Mouse (Mus musculus): ENCODE results near the gene Gm9964. TPM values are rescaled to one million over a fixed set of nuclear protein-coding genes. Genes with fewer than 3 reads are reported as not detected.
"Not testable (repeated sequence)": the region's sequence is repeated elsewhere in the genome, so short reads cannot be mapped to it uniquely, and the experiment has no call there.

Gene Gm9964
- polyA plus RNA-seq, 1 experiment = not detected

- TF ChIP-seq CTCF (IDR thresholded peaks at IDR 0.05; ENCODE audit: borderline replicate concordance, insufficient read depth, low read depth, low read length) (no peak), POLR2A (IDR thresholded peaks at IDR 0.05; ENCODE audit: borderline replicate concordance, insufficient read depth, low read length) (no peak)
- H3K27ac ChIP-seq (ENCODE audit: insufficient read depth, low read length) = no peak overlapping the region
- H3K4me3 ChIP-seq (replicated peaks; ENCODE audit: insufficient read depth, low read depth, low read length) = no peak overlapping the region
- DNase-seq = no peak
- H3K27me3 ChIP-seq (ENCODE audit: control insufficient read depth, insufficient read depth, low read length) = no peaks in the 10 kb centered on the region
- 43% methylated on average over 10 of the region's 10 CpGs for WGBS
- no peaks in the 10 kb centered on the region for H3K4me1 ChIP-seq (ENCODE audit: control insufficient read depth, insufficient read depth, low read length)
Measured at GRCm38 (mm10) chr11:79306996-79307395, 10.3 kb upstream of the Gm9964 start.

GRCm38 (mm10) chr11:79306510-79306909, 9.8 kb upstream of the Gm9964 start:
- TF ChIP-seq POLR2A (IDR thresholded peaks at IDR 0.05; ENCODE audit: borderline replicate concordance, insufficient read depth, low read length) = no peak
- no peak for TF ChIP-seq CTCF (IDR thresholded peaks at IDR 0.05; ENCODE audit: borderline replicate concordance, insufficient read depth, low read depth, low read length)
- H3K27me3 ChIP-seq (ENCODE audit: control insufficient read depth, insufficient read depth, low read length) = no peaks in the 10 kb centered on the region
- H3K4me3 ChIP-seq (replicated peaks; ENCODE audit: insufficient read depth, low read depth, low read length) = no peak overlapping the region
- no peaks in the 10 kb centered on the region for H3K4me1 ChIP-seq (ENCODE audit: control insufficient read depth, insufficient read depth, low read length)
- H3K27ac ChIP-seq (ENCODE audit: insufficient read depth, low read length) = no peak overlapping the region
- DNase-seq = no peak
- 29% methylated on average over 7 of the region's 7 CpGs for WGBS

GRCm38 (mm10) chr11:79305697-79306340, 9.1 kb upstream of the Gm9964 start:
- WGBS = 79% methylated on average over 9 of the region's 9 CpGs
- no peak for DNase-seq
- Histone ChIP-seq H3K4me3 (replicated peaks; ENCODE audit: insufficient read depth, low read depth, low read length) (no peak overlapping the region), H3K4me1 (ENCODE audit: control insufficient read depth, insufficient read depth, low read length) (no peaks in the 10 kb centered on the region), H3K27me3 (ENCODE audit: control insufficient read depth, insufficient read depth, low read length) (no peaks in the 10 kb centered on the region), H3K27ac (ENCODE audit: insufficient read depth, low read length) (no peak overlapping the region)
- no peak for TF ChIP-seq POLR2A (IDR thresholded peaks at IDR 0.05; ENCODE audit: borderline replicate concordance, insufficient read depth, low read length)
- TF ChIP-seq CTCF (IDR thresholded peaks at IDR 0.05; ENCODE audit: borderline replicate concordance, insufficient read depth, low read depth, low read length) = no peak

- H3K27me3 ChIP-seq (ENCODE audit: control insufficient read depth, insufficient read depth, low read length); H3K27ac ChIP-seq (ENCODE audit: insufficient read depth, low read length); DNase-seq; H3K4me3 ChIP-seq (replicated peaks; ENCODE audit: insufficient read depth, low read depth, low read length); H3K4me1 ChIP-seq (ENCODE audit: control insufficient read depth, insufficient read depth, low read length): not testable (repeated sequence)
- WGBS = 94% methylated on average over 4 of the region's 4 CpGs
Measured at GRCm38 (mm10) chr11:79304245-79304644, 7.5 kb upstream of the Gm9964 start.

- H3K27me3 ChIP-seq (ENCODE audit: control insufficient read depth, insufficient read depth, low read length) = no peaks in the 10 kb centered on the region
- no peak for DNase-seq
- no peak overlapping the region for H3K4me3 ChIP-seq (replicated peaks; ENCODE audit: insufficient read depth, low read depth, low read length)
- WGBS = 82% methylated on average over 6 of the region's 6 CpGs
- TF ChIP-seq CTCF (IDR thresholded peaks at IDR 0.05; ENCODE audit: borderline replicate concordance, insufficient read depth, low read depth, low read length) (no peak), POLR2A (IDR thresholded peaks at IDR 0.05; ENCODE audit: borderline replicate concordance, insufficient read depth, low read length) (no peak)
- H3K27ac ChIP-seq (ENCODE audit: insufficient read depth, low read length) = no peak overlapping the region
- H3K4me1 ChIP-seq (ENCODE audit: control insufficient read depth, insufficient read depth, low read length) = no peaks in the 10 kb centered on the region
Measured at GRCm38 (mm10) chr11:79303109-79303508, 6.4 kb upstream of the Gm9964 start.

GRCm38 (mm10) chr11:79299719-79300431, 3.2 kb upstream of the Gm9964 start:
- no peaks in the 10 kb centered on the region for H3K27me3 ChIP-seq (ENCODE audit: control insufficient read depth, insufficient read depth, low read length)
- WGBS = 59% methylated on average over 9 of the region's 9 CpGs
- no peaks in the 10 kb centered on the region for H3K4me1 ChIP-seq (ENCODE audit: control insufficient read depth, insufficient read depth, low read length)
- DNase-seq = no peak
- H3K27ac ChIP-seq (ENCODE audit: insufficient read depth, low read length) = no peak overlapping the region
- no peak for TF ChIP-seq CTCF (IDR thresholded peaks at IDR 0.05; ENCODE audit: borderline replicate concordance, insufficient read depth, low read depth, low read length)
- no peak for TF ChIP-seq POLR2A (IDR thresholded peaks at IDR 0.05; ENCODE audit: borderline replicate concordance, insufficient read depth, low read length)
- no peak overlapping the region for H3K4me3 ChIP-seq (replicated peaks; ENCODE audit: insufficient read depth, low read depth, low read length)

- no peak overlapping the region for H3K27ac ChIP-seq (ENCODE audit: insufficient read depth, low read length)
- DNase-seq = peak; percentile 22 to 55
- WGBS = 40% methylated on average over 1 of the region's 1 CpGs
- H3K4me3 ChIP-seq (replicated peaks; ENCODE audit: insufficient read depth, low read depth, low read length) = no peak overlapping the region
- H3K27me3 ChIP-seq (ENCODE audit: control insufficient read depth, insufficient read depth, low read length) = no peaks in the 10 kb centered on the region
- H3K4me1 ChIP-seq (ENCODE audit: control insufficient read depth, insufficient read depth, low read length) = no peaks in the 10 kb centered on the region
- no peak for TF ChIP-seq POLR2A (IDR thresholded peaks at IDR 0.05; ENCODE audit: borderline replicate concordance, insufficient read depth, low read length)
- peak; percentile 52; the same call in 1 of the 2 replicates for TF ChIP-seq CTCF (IDR thresholded peaks at IDR 0.05; ENCODE audit: borderline replicate concordance, insufficient read depth, low read depth, low read length)
Measured at GRCm38 (mm10) chr11:79296167-79296566, 539 bp downstream of the Gm9964 start.

GRCm38 (mm10) chr11:79293971-79294370, 2.7 kb downstream of the Gm9964 start:
- no peaks in the 10 kb centered on the region for H3K4me1 ChIP-seq (ENCODE audit: control insufficient read depth, insufficient read depth, low read length)
- no peak for DNase-seq
- H3K27ac ChIP-seq (ENCODE audit: insufficient read depth, low read length) = no peak overlapping the region
- no peak overlapping the region for H3K4me3 ChIP-seq (replicated peaks; ENCODE audit: insufficient read depth, low read depth, low read length)
- H3K27me3 ChIP-seq (ENCODE audit: control insufficient read depth, insufficient read depth, low read length) = no peaks in the 10 kb centered on the region
- 62% methylated on average over 1 of the region's 1 CpGs for WGBS
- TF ChIP-seq CTCF (IDR thresholded peaks at IDR 0.05; ENCODE audit: borderline replicate concordance, insufficient read depth, low read depth, low read length) (no peak), POLR2A (IDR thresholded peaks at IDR 0.05; ENCODE audit: borderline replicate concordance, insufficient read depth, low read length) (no peak)

Data from cerebellum, adult 2 months (tissue).